Mouse (Mus musculus): ENCODE measurements around the gene Card14. TPM values are rescaled to one million over a fixed set of nuclear protein-coding genes. Genes with fewer than 3 reads are reported as not detected.

The Card14 gene
- polyA plus RNA-seq, 1 experiment from 2014 or later, result 0.08 TPM

GRCm38 (mm10) chr11:119306762-119307657, 558 bp upstream of the Card14 start:
- H3K9me3 ChIP-seq, result no peaks in the 10 kb centered on the region
- peaks cover 3% of the 10 kb centered on the region; the same call in 1 of the 2 replicates for H3K27me3 ChIP-seq
- no peak overlapping the region for H3K4me3 ChIP-seq (replicated peaks)
- H3K9ac ChIP-seq (replicated peaks), result no peak overlapping the region
- no peak overlapping the region for H3K27ac ChIP-seq
- WGBS, result 61% methylated on average over 13 of the region's 13 CpGs
- no peak for ATAC-seq
- H3K4me1 ChIP-seq (replicated peaks), result 0 out of 2 replicates have a peak, but pooled peaks cover 4% of the 10 kb centered on the region
- H3K4me2 ChIP-seq (replicated peaks), result no peak overlapping the region
- H3K36me3 ChIP-seq, result no peaks in the 10 kb centered on the region

GRCm38 (mm10) chr11:119307916-119308315, 348 bp downstream of the Card14 start:
- ATAC-seq, result no peak
- H3K4me1 ChIP-seq (replicated peaks), result 0 out of 2 replicates have a peak, but pooled peaks cover 4% of the 10 kb centered on the region
- no peak overlapping the region; the same call in 1 of the 2 replicates for H3K9ac ChIP-seq (replicated peaks)
- H3K4me3 ChIP-seq (replicated peaks), result no peak overlapping the region
- H3K27me3 ChIP-seq, result peaks cover 3% of the 10 kb centered on the region; the same call in 1 of the 2 replicates
- no peaks in the 10 kb centered on the region for H3K36me3 ChIP-seq
- 35% methylated on average over 11 of the region's 11 CpGs for WGBS
- no peaks in the 10 kb centered on the region for H3K9me3 ChIP-seq
- no peak overlapping the region for H3K4me2 ChIP-seq (replicated peaks)
- no peak overlapping the region for H3K27ac ChIP-seq

- H3K27me3 ChIP-seq, result no peaks in the 10 kb centered on the region; the same call in 1 of the 2 replicates
- no peaks in the 10 kb centered on the region for H3K9me3 ChIP-seq
- no peaks in the 10 kb centered on the region for H3K36me3 ChIP-seq
- no peak overlapping the region for H3K4me2 ChIP-seq (replicated peaks)
- no peak for ATAC-seq
- H3K4me3 ChIP-seq (replicated peaks), result no peak overlapping the region
- no peak overlapping the region for H3K9ac ChIP-seq (replicated peaks)
- H3K27ac ChIP-seq, result no peak overlapping the region
- WGBS, result 16% methylated on average over 10 of the region's 10 CpGs
- 0 out of 2 replicates have a peak, but pooled peaks cover 4% of the 10 kb centered on the region for H3K4me1 ChIP-seq (replicated peaks)
Observed at GRCm38 (mm10) chr11:119310621-119311020, 3.1 kb downstream of the Card14 start.

- no peak for ATAC-seq
- Histone ChIP-seq H3K27ac (no peak overlapping the region), H3K4me1 (replicated peaks) (no peaks in the 10 kb centered on the region), H3K9me3 (no peaks in the 10 kb centered on the region), H3K27me3 (no peaks in the 10 kb centered on the region; the same call in 1 of the 2 replicates), H3K36me3 (no peaks in the 10 kb centered on the region), H3K4me3 (replicated peaks) (no peak overlapping the region), H3K4me2 (replicated peaks) (no peak overlapping the region), H3K9ac (replicated peaks) (no peak overlapping the region)
- WGBS, result 85% methylated on average over 17 of the region's 17 CpGs
Observed at GRCm38 (mm10) chr11:119314252-119314936, 6.8 kb downstream of the Card14 start.

- H3K9ac ChIP-seq (replicated peaks), result no peak overlapping the region
- no peaks in the 10 kb centered on the region for H3K36me3 ChIP-seq
- H3K4me1 ChIP-seq (replicated peaks), result no peaks in the 10 kb centered on the region
- no peaks in the 10 kb centered on the region for H3K27me3 ChIP-seq
- H3K4me2 ChIP-seq (replicated peaks), result no peak overlapping the region
- no peaks in the 10 kb centered on the region for H3K9me3 ChIP-seq
- 88% methylated on average over 4 of the region's 4 CpGs for WGBS
- H3K4me3 ChIP-seq (replicated peaks), result no peak overlapping the region
- H3K27ac ChIP-seq, result no peak overlapping the region
- no peak for ATAC-seq
Observed at GRCm38 (mm10) chr11:119316720-119317119, 9.2 kb downstream of the Card14 start.

DNA sequence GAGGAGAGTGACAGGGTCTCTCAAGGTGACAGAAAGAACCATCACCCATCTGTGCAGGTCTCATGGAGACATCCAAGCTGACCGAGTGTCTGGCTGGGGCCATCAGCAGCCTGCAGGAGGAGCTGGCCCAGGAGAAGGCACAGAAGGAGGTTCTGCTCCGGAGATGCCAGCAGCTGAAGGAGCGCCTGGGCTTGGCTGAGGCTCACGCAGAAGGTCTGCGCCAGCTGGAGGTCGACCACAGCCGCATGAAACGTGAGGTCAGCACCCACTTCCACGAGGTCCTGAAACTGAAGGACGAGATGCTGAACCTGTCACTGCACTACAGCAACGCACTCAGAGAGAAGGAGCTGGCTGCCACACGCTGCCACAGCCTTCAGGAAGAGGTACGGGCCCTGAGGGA, 15.0 kb downstream of the Card14 start:
- Histone ChIP-seq H3K9me3 (no peaks in the 10 kb centered on the region), H3K27ac (no peak overlapping the region), H3K36me3 (no peaks in the 10 kb centered on the region), H3K4me1 (replicated peaks) (no peaks in the 10 kb centered on the region), H3K4me2 (replicated peaks) (no peak overlapping the region), H3K27me3 (no peaks in the 10 kb centered on the region), H3K9ac (replicated peaks) (no peak overlapping the region), H3K4me3 (replicated peaks) (no peak overlapping the region)
- ATAC-seq, result no peak
- WGBS, result 82% methylated on average over 13 of the region's 13 CpGs

DNA sequence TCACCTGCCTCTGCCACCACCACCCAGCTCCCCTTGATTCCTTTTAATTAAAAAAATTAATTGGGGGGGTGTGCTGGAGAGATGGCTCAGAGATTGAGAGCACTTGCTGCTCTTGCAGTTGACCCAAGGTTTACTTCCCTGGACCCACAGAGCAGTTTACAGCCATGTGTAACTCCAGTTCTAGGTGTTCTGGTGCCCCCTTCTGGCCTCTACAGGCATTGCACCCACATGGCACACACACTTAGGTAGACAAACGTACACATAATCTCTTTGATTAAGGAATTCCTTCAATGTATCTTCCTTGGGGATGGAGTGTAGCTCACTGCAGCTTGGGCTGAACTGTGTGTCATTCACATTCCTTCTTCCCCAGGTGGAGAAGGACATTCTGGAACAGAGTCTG, 17.5 kb downstream of the Card14 start:
- Histone ChIP-seq H3K9ac (replicated peaks) (no peak overlapping the region), H3K9me3 (no peaks in the 10 kb centered on the region), H3K27ac (no peak overlapping the region), H3K27me3 (peaks cover 4% of the 10 kb centered on the region; the same call in 1 of the 2 replicates), H3K4me3 (replicated peaks) (no peak overlapping the region), H3K4me2 (replicated peaks) (no peak overlapping the region), H3K4me1 (replicated peaks) (no peaks in the 10 kb centered on the region), H3K36me3 (no peaks in the 10 kb centered on the region)
- no peak for ATAC-seq
- 85% methylated on average over 1 of the region's 1 CpGs for WGBS

- 54% methylated on average over 4 of the region's 4 CpGs for WGBS
Observed at GRCm38 (mm10) chr11:119330592-119330991, 23.0 kb downstream of the Card14 start.

DNA sequence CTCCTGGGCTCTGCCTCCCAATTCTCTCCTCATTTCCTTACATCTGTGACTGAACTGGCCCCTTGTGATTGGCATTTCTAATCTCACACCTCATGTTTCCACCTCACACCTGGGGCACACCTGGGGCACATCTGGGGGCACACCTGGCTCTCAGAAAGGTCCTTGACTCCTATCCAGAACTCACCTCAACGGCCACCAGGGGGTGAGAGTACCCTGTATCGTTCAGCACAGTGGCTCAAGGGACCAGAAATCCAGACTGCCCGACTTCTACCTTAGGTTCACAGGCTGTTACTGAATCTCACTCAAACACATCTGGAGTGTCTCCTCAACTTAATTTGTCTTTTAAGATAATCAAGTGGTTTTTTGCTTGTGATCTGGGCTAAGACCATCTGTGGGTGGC, 24.4 kb downstream of the Card14 start:
- Histone ChIP-seq H3K9ac (replicated peaks) (no peak overlapping the region), H3K27me3 (peaks cover 7% of the 10 kb centered on the region; the same call in 1 of the 2 replicates), H3K36me3 (no peaks in the 10 kb centered on the region), H3K9me3 (no peaks in the 10 kb centered on the region), H3K4me1 (replicated peaks) (no peaks in the 10 kb centered on the region), H3K27ac (no peak overlapping the region), H3K4me3 (replicated peaks) (no peak overlapping the region), H3K4me2 (replicated peaks) (no peak overlapping the region)
- no peak for ATAC-seq
- 45% methylated on average over 3 of the region's 3 CpGs for WGBS

More at GRCm38 (mm10) chr11:119330592-119330991, 23.0 kb downstream of the Card14 start:
- Histone ChIP-seq H3K9me3 (no peaks in the 10 kb centered on the region), H3K36me3 (no peaks in the 10 kb centered on the region), H3K9ac (replicated peaks) (no peak overlapping the region), H3K27ac (no peak overlapping the region), H3K27me3 (peaks cover 4% of the 10 kb centered on the region; the same call in 1 of the 2 replicates), H3K4me3 (replicated peaks) (no peak overlapping the region), H3K4me2 (replicated peaks) (no peak overlapping the region), H3K4me1 (replicated peaks) (no peaks in the 10 kb centered on the region)
- ATAC-seq, result no peak

GRCm38 (mm10) chr11:119338271-119339059, 30.9 kb downstream of the Card14 start:
- Histone ChIP-seq H3K4me1 (replicated peaks) (no peaks in the 10 kb centered on the region), H3K27me3 (0 out of 2 replicates have a peak, but pooled peaks cover 3% of the 10 kb centered on the region), H3K9me3 (no peaks in the 10 kb centered on the region), H3K36me3 (no peaks in the 10 kb centered on the region), H3K4me2 (replicated peaks) (no peak overlapping the region), H3K27ac (no peak overlapping the region), H3K9ac (replicated peaks) (no peak overlapping the region), H3K4me3 (replicated peaks) (no peak overlapping the region)
- WGBS, result 87% methylated on average over 10 of the region's 10 CpGs
- ATAC-seq, result no peak

- Histone ChIP-seq H3K36me3 (no peaks in the 10 kb centered on the region), H3K27ac (no peak overlapping the region), H3K4me3 (replicated peaks) (no peak overlapping the region), H3K27me3 (0 out of 2 replicates have a peak, but pooled peaks cover 3% of the 10 kb centered on the region), H3K4me2 (replicated peaks) (no peak overlapping the region), H3K4me1 (replicated peaks) (no peaks in the 10 kb centered on the region), H3K9me3 (no peaks in the 10 kb centered on the region), H3K9ac (replicated peaks) (no peak overlapping the region)
- no peak for ATAC-seq
- WGBS, result 47% methylated on average over 5 of the region's 5 CpGs
Observed at GRCm38 (mm10) chr11:119339179-119339578, 31.6 kb downstream of the Card14 start.
